Mouse (Mus musculus): ENCODE results near the gene Cyp2j13.
"Not testable (repeated sequence)": the region's sequence is repeated elsewhere in the genome, so short reads cannot be mapped to it uniquely, and the experiment has no call there.

The Cyp2j13 gene

DNA sequence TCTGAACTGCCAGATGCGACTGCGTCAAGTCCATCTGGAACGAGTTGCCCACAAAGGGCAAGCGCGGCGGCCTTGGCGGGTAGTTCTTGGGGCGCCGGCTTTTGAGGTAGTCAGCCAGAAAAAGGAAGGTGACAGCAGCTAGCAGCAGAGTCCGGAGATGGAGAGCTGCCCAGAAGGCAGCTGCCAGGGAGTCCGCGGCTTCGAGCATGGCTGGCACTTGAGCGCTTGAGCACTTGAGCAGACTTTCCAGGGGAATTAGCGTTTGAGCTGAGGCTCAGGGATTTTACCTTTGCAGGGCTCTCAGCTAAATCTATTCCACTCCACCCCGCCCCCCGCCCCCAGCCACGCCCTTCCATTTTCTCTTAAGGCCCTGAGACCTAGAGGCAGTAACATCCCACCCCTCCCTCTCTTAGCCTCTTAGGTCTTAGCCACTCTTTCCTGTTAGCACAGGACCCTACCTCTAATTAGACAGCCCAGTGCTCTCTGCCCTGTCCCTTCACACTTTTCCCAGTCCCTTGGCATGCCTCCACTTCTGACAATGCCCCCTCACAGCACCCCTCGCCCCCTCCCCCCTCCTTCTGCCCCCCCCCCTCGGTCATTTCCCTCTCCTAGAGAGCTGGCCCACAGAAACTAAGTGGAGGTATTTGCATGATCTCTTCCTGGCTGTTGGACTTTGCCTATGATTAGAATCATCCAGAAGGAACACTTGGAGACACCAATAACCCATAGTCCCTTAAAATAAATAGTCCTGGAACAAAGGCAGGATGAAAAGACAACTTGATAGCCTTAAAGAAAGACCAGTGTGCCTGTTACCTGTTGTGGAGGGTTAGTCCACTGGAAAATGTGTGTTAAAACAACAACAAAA is at the start of gene Cyp2j13:
Gene Cyp2j13, minus strand, starts transcription at position 286 of the 865 bp plus-strand sequence.
- no peak for DNase-seq (ENCODE audit: low spot score in 2 of 2)

DNA sequence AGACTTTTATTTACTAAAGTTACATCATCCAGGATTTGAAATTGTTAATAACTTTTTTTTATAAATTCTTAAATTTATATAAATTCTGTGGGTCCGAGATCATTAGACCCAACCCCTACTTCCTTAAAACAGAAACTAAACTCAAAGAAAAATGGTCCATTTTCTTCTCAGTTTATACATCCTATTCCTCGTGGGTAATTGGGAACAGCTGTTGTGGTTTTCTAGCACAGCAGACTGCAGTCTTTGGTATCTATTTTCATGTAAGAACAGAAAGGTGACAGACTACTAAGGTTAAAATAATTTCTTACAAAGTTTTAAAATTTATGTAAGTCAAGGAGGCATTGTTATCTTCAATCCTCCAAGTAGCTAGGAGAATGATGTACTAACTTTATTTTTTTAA is 19.5 kb upstream of the Cyp2j13 start:
- no peak for DNase-seq (ENCODE audit: low spot score in 2 of 2)

DNA sequence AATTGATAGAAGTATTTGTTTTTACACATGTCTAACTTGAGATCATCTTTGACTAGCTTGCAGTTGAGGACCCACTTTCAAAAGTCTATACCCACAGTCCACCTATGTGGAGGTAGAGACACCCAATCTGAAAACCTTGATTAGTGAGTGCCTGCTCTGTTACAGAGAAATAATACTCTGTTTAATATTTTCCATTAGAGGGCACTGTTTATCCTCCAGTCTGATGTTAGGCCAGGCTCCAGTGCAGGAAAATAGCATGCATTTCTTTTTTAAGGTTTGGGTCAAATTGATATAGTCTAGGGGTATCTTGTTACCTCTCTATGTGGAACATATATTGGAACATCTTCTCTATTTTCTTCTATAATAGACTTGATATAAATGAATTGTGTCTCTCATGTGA is 14.5 kb upstream of the Cyp2j13 start:
- no peak for DNase-seq (ENCODE audit: low spot score in 2 of 2)

DNA sequence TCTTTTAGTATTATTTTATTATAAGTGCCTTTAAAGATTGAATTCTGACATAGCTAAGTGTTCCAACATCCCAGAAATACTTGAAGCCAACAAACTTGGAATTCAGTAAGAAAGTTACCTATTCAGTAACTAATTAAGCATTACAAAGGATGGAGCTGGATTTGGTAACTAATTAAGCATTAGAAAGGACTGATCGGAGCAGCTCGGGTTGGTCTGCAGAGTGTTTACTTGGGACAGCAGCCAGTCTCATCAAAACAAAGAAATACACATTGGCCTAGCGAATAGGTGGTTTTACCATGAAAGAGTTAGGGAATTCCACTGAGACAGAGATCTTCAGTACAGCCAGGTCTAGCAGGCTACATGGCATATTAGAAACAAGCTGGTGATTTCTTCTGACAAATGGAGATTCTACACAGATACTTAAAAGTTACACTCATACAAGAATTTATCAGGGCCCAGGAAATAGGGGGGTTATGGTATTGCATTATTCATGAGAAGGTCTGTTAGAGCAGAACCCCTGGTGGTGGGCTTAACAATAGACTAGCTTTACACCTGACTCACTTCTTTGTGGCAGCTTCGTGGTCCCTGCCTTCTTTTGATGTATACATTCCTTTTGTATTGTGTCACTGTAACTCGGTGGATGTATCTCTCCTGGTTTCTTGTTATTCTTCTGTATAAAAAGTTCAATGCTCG is 12.2 kb upstream of the Cyp2j13 start:
- DNase-seq (ENCODE audit: low spot score in 2 of 2): not testable (repeated sequence)

DNA sequence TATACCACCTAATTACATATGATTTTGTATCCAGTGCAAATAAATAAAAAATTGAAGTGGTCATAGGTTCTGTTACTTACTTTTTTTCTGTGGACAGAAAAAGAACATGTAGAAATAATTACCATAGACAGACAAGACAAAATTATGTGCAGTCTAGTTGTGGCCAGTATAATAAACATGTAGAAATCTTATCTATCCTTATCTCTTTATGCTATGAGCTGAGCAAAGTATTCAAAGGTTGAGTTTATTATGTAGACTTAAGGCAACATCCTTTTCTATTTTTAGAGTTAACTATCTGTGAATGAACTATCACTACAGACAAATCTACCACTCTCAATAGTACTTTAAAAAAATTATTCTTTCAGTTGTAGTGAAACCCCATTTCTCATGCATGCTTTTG is 962 bp upstream of the Cyp2j13 start:
- no peak for DNase-seq (ENCODE audit: low spot score in 2 of 2)

DNA sequence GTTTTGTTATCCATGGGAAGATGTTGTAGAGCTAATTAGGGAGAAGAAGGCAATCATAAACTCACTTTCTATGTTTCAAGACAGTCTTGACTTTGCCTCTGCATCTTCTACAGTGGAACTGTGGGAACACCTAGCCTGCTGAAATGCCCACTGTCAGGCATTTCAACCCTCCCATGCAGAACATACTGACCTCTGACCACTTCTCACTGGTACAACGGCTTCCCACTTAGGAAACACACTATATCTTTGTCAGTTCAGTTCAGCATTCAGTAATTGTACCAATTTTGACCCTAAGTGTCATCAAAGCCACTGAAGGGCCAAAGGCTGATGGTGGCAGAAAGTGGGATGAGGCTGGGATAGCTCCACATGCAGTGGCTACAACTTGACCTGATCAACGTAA is 15.3 kb downstream of the Cyp2j13 start:
- no peak for DNase-seq (ENCODE audit: low spot score in 2 of 2)

DNA sequence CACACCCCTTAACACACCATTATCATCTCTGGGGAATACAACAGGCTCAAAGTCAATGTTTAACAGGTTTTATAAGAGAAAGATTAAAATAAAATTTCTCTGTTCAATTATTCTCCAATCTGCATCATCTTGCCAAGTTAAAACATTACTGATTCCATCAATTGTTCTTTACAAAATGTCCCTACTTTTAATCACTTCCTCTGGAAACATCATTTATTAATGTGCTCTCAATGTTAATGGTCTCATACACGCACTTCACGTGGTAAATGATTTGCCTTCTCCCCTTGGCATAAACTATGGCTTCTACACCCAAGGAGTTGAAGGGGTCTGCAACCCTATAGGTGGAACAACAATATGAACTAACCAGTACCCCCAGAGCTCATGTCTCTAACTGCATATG is 17.2 kb downstream of the Cyp2j13 start:
- no peak for DNase-seq (ENCODE audit: low spot score in 2 of 2)

DNA sequence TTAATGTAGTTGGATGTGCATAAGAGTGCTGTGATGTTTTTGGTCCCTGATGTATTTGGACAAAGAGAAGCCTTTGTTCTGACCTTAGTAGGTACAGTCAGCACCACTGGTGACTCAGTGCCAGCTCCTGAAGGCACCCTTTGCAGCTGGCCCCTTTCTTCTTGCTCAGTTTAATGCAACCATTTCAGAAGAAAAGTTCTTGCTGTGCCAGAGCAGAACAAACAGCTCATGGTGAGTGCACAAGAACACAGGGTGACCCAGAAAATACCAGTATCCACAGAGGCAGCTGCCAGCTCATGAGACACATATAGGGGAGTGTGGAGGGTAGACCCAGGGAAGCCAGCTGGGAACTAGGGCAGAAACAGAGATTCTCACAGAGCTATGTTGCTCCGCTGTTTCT is 48.9 kb downstream of the Cyp2j13 start:
- no peak for DNase-seq (ENCODE audit: low spot score in 2 of 2)

DNA sequence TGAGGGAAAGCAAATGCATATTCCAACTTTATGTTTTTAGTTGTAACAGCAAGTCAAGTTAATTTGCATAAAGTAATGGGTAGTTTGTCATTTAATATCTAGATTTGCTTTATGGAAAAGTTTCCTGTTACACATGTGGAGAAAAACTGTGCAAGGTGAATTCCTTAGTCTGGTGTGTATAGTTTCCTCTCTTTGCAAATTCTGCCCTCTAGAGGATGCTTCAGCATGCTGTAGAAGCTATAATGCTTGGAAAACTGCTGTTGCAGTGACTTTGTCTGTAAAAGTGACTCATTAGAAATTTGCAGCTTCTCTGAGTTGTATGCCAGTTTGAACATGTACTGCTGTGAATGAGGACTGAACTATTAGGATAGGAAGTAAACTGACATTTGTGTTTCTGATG is 54.5 kb downstream of the Cyp2j13 start:
- no peak for DNase-seq (ENCODE audit: low spot score in 2 of 2)

DNA sequence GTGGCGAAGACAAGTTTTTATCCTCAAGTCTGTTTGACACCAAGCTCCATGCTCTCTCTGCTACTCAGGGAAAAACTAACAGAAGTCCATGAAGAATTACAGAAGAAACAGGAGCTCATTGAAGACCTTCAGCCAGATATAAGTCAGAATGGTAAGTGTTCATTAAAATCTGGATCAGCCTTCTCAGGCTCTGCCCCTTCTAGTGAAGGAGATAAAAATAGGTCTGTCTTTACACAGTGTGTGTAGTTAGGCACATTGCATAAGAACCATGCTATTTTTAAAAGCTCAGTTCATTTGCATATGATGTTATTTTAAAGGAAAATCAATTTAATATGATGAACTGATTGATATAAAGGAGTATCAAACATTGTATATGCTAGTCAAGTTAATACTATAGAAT is 60.5 kb downstream of the Cyp2j13 start:
- no peak for DNase-seq (ENCODE audit: low spot score in 2 of 2)

DNA sequence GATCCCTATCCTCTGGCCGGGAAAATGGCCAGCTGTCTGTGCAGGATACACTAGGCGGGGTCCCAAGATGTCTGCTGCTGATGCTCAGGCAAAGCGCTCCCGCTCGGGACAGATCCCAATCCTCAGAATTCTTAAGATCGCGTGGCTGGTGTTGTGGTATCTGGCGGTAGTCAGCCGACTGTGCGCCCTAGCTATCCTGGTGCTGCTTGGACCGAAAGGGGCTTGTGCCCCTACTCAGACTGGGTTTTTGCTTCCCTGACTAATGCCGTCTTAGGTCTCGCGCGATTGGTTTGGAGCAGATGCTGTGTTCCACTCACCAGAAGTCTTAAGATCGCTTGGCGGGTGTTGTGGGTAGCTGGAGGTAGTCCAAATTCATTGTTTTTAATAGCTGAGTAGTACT is 95.1 kb downstream of the Cyp2j13 start:
- not testable (repeated sequence) for DNase-seq (ENCODE audit: low spot score in 2 of 2)

All from urinary bladder, postnatal 36 days (tissue).